In the genomic region with DNA sequence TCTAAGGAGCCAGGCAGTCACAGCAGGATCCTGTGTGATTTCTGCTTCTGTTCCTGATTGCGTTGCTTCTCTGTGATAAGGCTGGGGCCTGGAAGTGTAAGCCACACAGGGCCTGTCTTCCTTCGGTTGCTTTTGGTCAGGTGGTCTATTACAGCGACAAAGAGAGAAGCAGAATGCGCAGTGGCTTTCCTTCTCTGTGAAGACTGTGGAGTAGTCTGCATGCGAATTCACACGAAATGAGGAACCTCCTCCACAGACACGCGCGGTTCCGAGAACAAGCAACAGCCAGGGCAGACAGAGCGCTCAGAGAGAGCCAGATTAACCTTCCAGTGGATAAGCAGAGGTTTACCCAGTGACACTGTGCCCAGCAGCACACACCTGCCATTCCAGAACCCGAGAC, we compare ENCODE assay signal across 14 mouse cellular contexts. TPM values are rescaled to one million over a fixed set of nuclear protein-coding genes. Genes with fewer than 3 reads are reported as not detected.
A peak's percentile ranks its signal among the peaks of the same experiment; 100 is the strongest.
DNase-seq lines count a peak whose midpoint lies in the region; ATAC-seq and TF ChIP-seq lines count a peak whose summit lies in the region.
"Had no signal": no experiment of that assay in that cellular context is flagged by ENCODE, and none has a peak within 500 bp of the region (broad histone marks: within the 10 kb centered on the region; RNA-seq: fewer than 3 reads in every experiment).

No protein-coding gene starts in this region.

- no peak overlapping the region for H3K27ac ChIP-seq in hindbrain, embryonic 15.5 days (replicated peaks)
- no peak overlapping the region for H3K27ac ChIP-seq in hindbrain, embryonic 12.5 days
- H3K27ac ChIP-seq in stomach, embryonic 15.5 days, result no peak overlapping the region
- no peak overlapping the region for H3K27ac ChIP-seq in stomach, postnatal 0 days (replicated peaks)
- H3K27ac ChIP-seq in liver, embryonic 12.5 days, result no peak overlapping the region

- no peak for ATAC-seq in hindbrain, embryonic 15.5 days (ENCODE audit: low FRiP score, low read depth)
- ATAC-seq in hindbrain, embryonic 12.5 days (ENCODE audit: low FRiP score), result no peak
- no peak for ATAC-seq in stomach, embryonic 15.5 days (ENCODE audit: insufficient read depth, low FRiP score, low read depth)
- no peak for ATAC-seq in stomach, postnatal 0 days (ENCODE audit: low FRiP score, low TSS enrichment)
- no peak for ATAC-seq in liver, embryonic 12.5 days

- no peak for DNase-seq in stomach, postnatal 0 days (ENCODE audit: low spot score)
- DNase-seq in adipocyte (ENCODE audit: low spot score), result no peak
- DNase-seq in adrenal gland, postnatal 10 days, result no peak
- no peak for DNase-seq in gastrocnemius, postnatal 4 days (ENCODE audit: low spot score in 2 of 2)
- DNase-seq: cerebellum, adult 8-10 months; gastrocnemius, postnatal 25 days; midbrain, embryonic 14.5 days had no signal

- no peak overlapping the region for H3K9ac ChIP-seq in hindbrain, embryonic 15.5 days
- H3K9ac ChIP-seq in hindbrain, embryonic 12.5 days, result no peak overlapping the region
- no peak overlapping the region for H3K9ac ChIP-seq in stomach, embryonic 15.5 days
- H3K9ac ChIP-seq in stomach, postnatal 0 days (ENCODE audit: low read length), result no peak overlapping the region
- H3K9ac ChIP-seq in liver, embryonic 12.5 days, result no peak overlapping the region

- 90% methylated on average over 12 of the region's 12 CpGs for WGBS in hindbrain, embryonic 15.5 days
- WGBS in hindbrain, embryonic 12.5 days, result 87% methylated on average over 12 of the region's 12 CpGs
- WGBS in stomach, embryonic 15.5 days, result 79% methylated on average over 12 of the region's 12 CpGs
- WGBS in stomach, postnatal 0 days, result 83% methylated on average over 12 of the region's 12 CpGs
- 39% methylated on average over 12 of the region's 12 CpGs for WGBS in liver, embryonic 12.5 days (ENCODE audit: insufficient replicate concordance)

- no peak for TF ChIP-seq EP300 in stomach, postnatal 0 days (optimal IDR thresholded peaks at IDR 0.05)

- H3K36me3 ChIP-seq in hindbrain, embryonic 15.5 days, result no peaks in the 10 kb centered on the region
- no peaks in the 10 kb centered on the region for H3K36me3 ChIP-seq in hindbrain, embryonic 12.5 days
- no peaks in the 10 kb centered on the region for H3K36me3 ChIP-seq in stomach, embryonic 15.5 days
- no peaks in the 10 kb centered on the region for H3K36me3 ChIP-seq in stomach, postnatal 0 days (ENCODE audit: control insufficient read depth, insufficient read depth, low read length)
- H3K36me3 ChIP-seq in liver, embryonic 12.5 days, result no peaks in the 10 kb centered on the region

- H3K27me3 ChIP-seq in hindbrain, embryonic 15.5 days, result 0 out of 2 replicates have a peak, but pooled peaks cover 6% of the 10 kb centered on the region
- H3K27me3 ChIP-seq in hindbrain, embryonic 12.5 days, result peaks cover 15% of the 10 kb centered on the region; the same call in 1 of the 2 replicates
- no peaks in the 10 kb centered on the region for H3K27me3 ChIP-seq in stomach, embryonic 15.5 days (replicated peaks)
- H3K27me3 ChIP-seq in stomach, postnatal 0 days (ENCODE audit: control insufficient read depth, insufficient read depth, low read length), result no peaks in the 10 kb centered on the region
- H3K27me3 ChIP-seq in liver, embryonic 12.5 days (replicated peaks), result peaks cover 31% of the 10 kb centered on the region

- no peaks in the 10 kb centered on the region for H3K4me1 ChIP-seq in hindbrain, embryonic 15.5 days (replicated peaks)
- H3K4me1 ChIP-seq in hindbrain, embryonic 12.5 days, result no peaks in the 10 kb centered on the region
- H3K4me1 ChIP-seq in stomach, embryonic 15.5 days, result peaks cover 6% of the 10 kb centered on the region; the same call in 1 of the 2 replicates
- no peaks in the 10 kb centered on the region for H3K4me1 ChIP-seq in stomach, postnatal 0 days (replicated peaks; ENCODE audit: control insufficient read depth, insufficient read depth)
- peaks cover 17% of the 10 kb centered on the region for H3K4me1 ChIP-seq in liver, embryonic 12.5 days

- no peak overlapping the region for H3K4me3 ChIP-seq in hindbrain, embryonic 15.5 days
- no peak overlapping the region for H3K4me3 ChIP-seq in hindbrain, embryonic 12.5 days
- no peak overlapping the region for H3K4me3 ChIP-seq in stomach, embryonic 15.5 days (replicated peaks)
- H3K4me3 ChIP-seq in stomach, postnatal 0 days (ENCODE audit: low read depth, low read length), result no peak overlapping the region
- H3K4me3 ChIP-seq in liver, embryonic 12.5 days, result no peak overlapping the region; the same call in 1 of the 2 replicates
- H3K4me3 ChIP-seq: erythroblast, embryonic 14.5 days had no signal

- no peak for TF ChIP-seq CTCF in stomach, postnatal 0 days (IDR thresholded peaks at IDR 0.05; ENCODE audit: low read depth)

- H3K4me2 ChIP-seq in hindbrain, embryonic 15.5 days, result peak overlapping the region; percentile 36; the same call in 1 of the 2 replicates
- no peak overlapping the region for H3K4me2 ChIP-seq in hindbrain, embryonic 12.5 days (replicated peaks)
- H3K4me2 ChIP-seq in stomach, embryonic 15.5 days, result peak overlapping the region; percentile 47; the same call in 1 of the 2 replicates
- no peak overlapping the region for H3K4me2 ChIP-seq in stomach, postnatal 0 days (replicated peaks; ENCODE audit: low read depth)
- H3K4me2 ChIP-seq in liver, embryonic 12.5 days, result peak overlapping the region; percentile 52

- H3K9me3 ChIP-seq in hindbrain, embryonic 15.5 days, result no peaks in the 10 kb centered on the region
- no peaks in the 10 kb centered on the region for H3K9me3 ChIP-seq in hindbrain, embryonic 12.5 days (replicated peaks)
- no peaks in the 10 kb centered on the region for H3K9me3 ChIP-seq in stomach, embryonic 15.5 days
- H3K9me3 ChIP-seq in stomach, postnatal 0 days (ENCODE audit: control insufficient read depth, low read length), result no peaks in the 10 kb centered on the region
- H3K9me3 ChIP-seq in liver, embryonic 12.5 days (replicated peaks), result no peaks in the 10 kb centered on the region

RNA-seq across cellular contexts. Expression of a gene that starts 15.7 kb away (rescaled TPM):
- not detected in 2 replicates for polyA plus RNA-seq in hindbrain, embryonic 15.5 days (2015; fragmentation: Nextera tagmentation; extraction: Ambion mirVana)
- polyA plus RNA-seq in hindbrain, embryonic 12.5 days (2016; fragmentation: Nextera tagmentation; extraction: Ambion mirVana), result not detected in 2 replicates
- 0.45 TPM in 1 of 2 replicates, not detected in the other for polyA plus RNA-seq in stomach, embryonic 15.5 days (2015; fragmentation: Nextera tagmentation; extraction: Ambion mirVana)
- 0.39 and 0.56 TPM in 2 replicates for polyA plus RNA-seq in stomach, postnatal 0 days (2015; fragmentation: Nextera tagmentation; extraction: Ambion mirVana)
- not detected in 2 replicates for polyA plus RNA-seq in liver, embryonic 12.5 days (2016; fragmentation: Nextera tagmentation; extraction: Ambion mirVana)
- total RNA-seq in adrenal gland, postnatal 10 days (2021), result not detected
- total RNA-seq in gastrocnemius, postnatal 4 days (2021), result not detected
- total RNA-seq: CH12.LX; gastrocnemius, postnatal 25 days; left cerebral cortex, postnatal 10 days had no signal
- polyA plus RNA-seq: erythroblast, embryonic 14.5 days; midbrain, embryonic 14.5 days had no signal

RNA-seq across cellular contexts. Expression of a gene that starts 20.3 kb away (rescaled TPM):
- 0.38 and 0.57 TPM in 2 replicates for polyA plus RNA-seq in hindbrain, embryonic 15.5 days (2015; fragmentation: Nextera tagmentation; extraction: Ambion mirVana)
- 0.89 and 1.0 TPM in 2 replicates for polyA plus RNA-seq in hindbrain, embryonic 12.5 days (2016; fragmentation: Nextera tagmentation; extraction: Ambion mirVana)
- polyA plus RNA-seq in stomach, embryonic 15.5 days (2015; fragmentation: Nextera tagmentation; extraction: Ambion mirVana), result 12.8 and 13.3 TPM in 2 replicates
- polyA plus RNA-seq in stomach, postnatal 0 days (2015; fragmentation: Nextera tagmentation; extraction: Ambion mirVana), result 21.6 and 24.8 TPM in 2 replicates
- 0.67 and 0.81 TPM in 2 replicates for polyA plus RNA-seq in liver, embryonic 12.5 days (2016; fragmentation: Nextera tagmentation; extraction: Ambion mirVana)
- total RNA-seq in adrenal gland, postnatal 10 days (2021), result under 1 TPM; 0.27 to 0.33 TPM
- total RNA-seq in gastrocnemius, postnatal 4 days (2021), result under 1 TPM; 0.34 to 0.52 TPM

RNA-seq across cellular contexts. Expression of a gene that starts 23.5 kb away (rescaled TPM):
- polyA plus RNA-seq in hindbrain, embryonic 15.5 days (2015; fragmentation: Nextera tagmentation; extraction: Ambion mirVana), result 24.4 and 26.9 TPM in 2 replicates
- polyA plus RNA-seq in hindbrain, embryonic 12.5 days (2016; fragmentation: Nextera tagmentation; extraction: Ambion mirVana), result 28.7 and 30.3 TPM in 2 replicates
- polyA plus RNA-seq in stomach, embryonic 15.5 days (2015; fragmentation: Nextera tagmentation; extraction: Ambion mirVana), result 35.4 and 36.7 TPM in 2 replicates
- 23.6 and 24.5 TPM in 2 replicates for polyA plus RNA-seq in stomach, postnatal 0 days (2015; fragmentation: Nextera tagmentation; extraction: Ambion mirVana)
- 14.8 and 16.1 TPM in 2 replicates for polyA plus RNA-seq in liver, embryonic 12.5 days (2016; fragmentation: Nextera tagmentation; extraction: Ambion mirVana)
- total RNA-seq in adrenal gland, postnatal 10 days (2021), result 10 to 100 TPM; 28.0 to 28.8 TPM
- 10 to 100 TPM; 17.4 to 17.9 TPM for total RNA-seq in gastrocnemius, postnatal 4 days (2021)

RNA-seq across cellular contexts. Expression of a gene that starts 26.1 kb away (rescaled TPM):
- 528 and 575 TPM in 2 replicates for polyA plus RNA-seq in hindbrain, embryonic 15.5 days (2015; fragmentation: Nextera tagmentation; extraction: Ambion mirVana)
- polyA plus RNA-seq in hindbrain, embryonic 12.5 days (2016; fragmentation: Nextera tagmentation; extraction: Ambion mirVana), result 607 and 682 TPM in 2 replicates
- polyA plus RNA-seq in stomach, embryonic 15.5 days (2015; fragmentation: Nextera tagmentation; extraction: Ambion mirVana), result 954 and 1,069 TPM in 2 replicates
- 893 and 919 TPM in 2 replicates for polyA plus RNA-seq in stomach, postnatal 0 days (2015; fragmentation: Nextera tagmentation; extraction: Ambion mirVana)
- polyA plus RNA-seq in liver, embryonic 12.5 days (2016; fragmentation: Nextera tagmentation; extraction: Ambion mirVana), result 892 and 939 TPM in 2 replicates
- total RNA-seq in adrenal gland, postnatal 10 days (2021), result 1,000 to 10,000 TPM; 1,029 to 1,042 TPM
- total RNA-seq in gastrocnemius, postnatal 4 days (2021), result 1,000 to 10,000 TPM in 1 of 2 experiments, 100 to 1,000 TPM in 1; 1,000 to 1,132 TPM

RNA-seq across cellular contexts. Expression of a gene that starts 36.4 kb away (rescaled TPM):
- 2.9 and 4.1 TPM in 2 replicates for polyA plus RNA-seq in hindbrain, embryonic 15.5 days (2015; fragmentation: Nextera tagmentation; extraction: Ambion mirVana)
- 4.2 and 5.3 TPM in 2 replicates for polyA plus RNA-seq in hindbrain, embryonic 12.5 days (2016; fragmentation: Nextera tagmentation; extraction: Ambion mirVana)
- polyA plus RNA-seq in stomach, embryonic 15.5 days (2015; fragmentation: Nextera tagmentation; extraction: Ambion mirVana), result 2.8 and 4.4 TPM in 2 replicates
- 8.8 and 12.6 TPM in 2 replicates for polyA plus RNA-seq in stomach, postnatal 0 days (2015; fragmentation: Nextera tagmentation; extraction: Ambion mirVana)
- 1.1 and 1.8 TPM in 2 replicates for polyA plus RNA-seq in liver, embryonic 12.5 days (2016; fragmentation: Nextera tagmentation; extraction: Ambion mirVana)
- 10 to 100 TPM; 21.4 to 62.3 TPM for total RNA-seq in adrenal gland, postnatal 10 days (2021)
- 10 to 100 TPM; 22.1 to 26.9 TPM for total RNA-seq in gastrocnemius, postnatal 4 days (2021)

Comparison
In these comparisons a context has a peak if more than half of its experiments do, and no peak if none do; other contexts are left out.
1. H3K4me2 ChIP-seq: peak in hindbrain, embryonic 15.5 days (single experiment), stomach, embryonic 15.5 days (single experiment) and liver, embryonic 12.5 days (single experiment); none in hindbrain, embryonic 12.5 days (single experiment) and stomach, postnatal 0 days (single experiment).